Comparison of ENCODE assay signal across 8 mouse cellular contexts in genomic region chr16:30520361-30520823, GRCm38 (mm10). TPM values are rescaled to one million over a fixed set of nuclear protein-coding genes. Genes with fewer than 3 reads are reported as not detected.
DNase-seq lines count a peak whose midpoint lies in the region; ATAC-seq and TF ChIP-seq lines count a peak whose summit lies in the region.

No protein-coding gene starts in this region.

- no peaks in the 10 kb centered on the region for H3K27me3 ChIP-seq in embryonic facial prominence, embryonic 13.5 days
- H3K27me3 ChIP-seq in heart, embryonic 12.5 days (replicated peaks): no peaks in the 10 kb centered on the region
- H3K27me3 ChIP-seq in kidney, postnatal 0 days (ENCODE audit: insufficient read depth, low read length): no peaks in the 10 kb centered on the region
- H3K27me3 ChIP-seq in liver, adult 2 months (ENCODE audit: control insufficient read depth, insufficient read depth, low read length): no peaks in the 10 kb centered on the region
- H3K27me3 ChIP-seq in neural tube, embryonic 12.5 days (replicated peaks): no peaks in the 10 kb centered on the region

- H3K9ac ChIP-seq in embryonic facial prominence, embryonic 13.5 days: no peak overlapping the region
- H3K9ac ChIP-seq in heart, embryonic 12.5 days: no peak overlapping the region
- H3K9ac ChIP-seq in kidney, postnatal 0 days (ENCODE audit: low read depth, low read length): no peak overlapping the region
- no peak overlapping the region for H3K9ac ChIP-seq in liver, adult 2 months (ENCODE audit: low read depth, low read length)
- H3K9ac ChIP-seq in neural tube, embryonic 12.5 days: no peak overlapping the region

- peak; percentile 82 for DNase-seq in A20 (ENCODE audit: low read depth, low spot score)
- DNase-seq in adrenal gland, adult 18-20 months (ENCODE audit: low spot score in 2 of 2): peak; percentile 80 to 84
- peak; percentile 93 for DNase-seq in kidney, postnatal 0 days (ENCODE audit: low spot score)
- peak; percentile 83 for DNase-seq in liver, adult 2 months (ENCODE audit: extremely low read depth, low read depth, low spot score)
- peak; percentile 61 for DNase-seq in telencephalon, adult 2 months (ENCODE audit: low read depth, low spot score)

- H3K4me2 ChIP-seq in embryonic facial prominence, embryonic 13.5 days: peak overlapping the region; percentile 44
- H3K4me2 ChIP-seq in heart, embryonic 12.5 days: peak overlapping the region; percentile 52
- H3K4me2 ChIP-seq in kidney, postnatal 0 days (ENCODE audit: low read length): peak overlapping the region; percentile 49
- 0 out of 2 replicates have a peak overlapping the region, but pooled peaks have one; percentile 16 for H3K4me2 ChIP-seq in neural tube, embryonic 12.5 days (replicated peaks)

- H3K79me2 ChIP-seq in liver, adult 2 months (ENCODE audit: control insufficient read depth, insufficient read depth, low read length): no peaks in the 10 kb centered on the region

- peak; percentile 91 for TF ChIP-seq CTCF in kidney, postnatal 0 days (IDR thresholded peaks at IDR 0.05; ENCODE audit: low read depth)
- TF ChIP-seq CTCF in liver, adult 2 months (IDR thresholded peaks at IDR 0.05; ENCODE audit: low read depth, low read length): peak; percentile 67; the same call in 1 of the 2 replicates

- H3K9me3 ChIP-seq in embryonic facial prominence, embryonic 13.5 days: peaks cover 2% of the 10 kb centered on the region; the same call in 1 of the 2 replicates
- 0 out of 2 replicates have a peak, but pooled peaks cover 3% of the 10 kb centered on the region for H3K9me3 ChIP-seq in heart, embryonic 12.5 days (replicated peaks)
- no peaks in the 10 kb centered on the region for H3K9me3 ChIP-seq in kidney, postnatal 0 days (replicated peaks; ENCODE audit: low read length)
- no peaks in the 10 kb centered on the region for H3K9me3 ChIP-seq in neural tube, embryonic 12.5 days

- peaks cover 8% of the 10 kb centered on the region; the same call in 1 of the 2 replicates for H3K4me1 ChIP-seq in embryonic facial prominence, embryonic 13.5 days
- peaks cover 22% of the 10 kb centered on the region for H3K4me1 ChIP-seq in heart, embryonic 12.5 days (replicated peaks)
- H3K4me1 ChIP-seq in kidney, postnatal 0 days (replicated peaks; ENCODE audit: insufficient read depth, low read length): peaks cover 7% of the 10 kb centered on the region; the same call in 1 of the 2 replicates
- peaks cover 7% of the 10 kb centered on the region for H3K4me1 ChIP-seq in liver, adult 2 months (ENCODE audit: control insufficient read depth, insufficient read depth, low read length)
- no peaks in the 10 kb centered on the region for H3K4me1 ChIP-seq in neural tube, embryonic 12.5 days

- 19% methylated on average over 9 of the region's 9 CpGs for WGBS in embryonic facial prominence, embryonic 13.5 days
- 20% methylated on average over 9 of the region's 9 CpGs for WGBS in heart, embryonic 12.5 days
- whole genome bisulfite sequencing in kidney, postnatal 0 days: 14% methylated on average over 9 of the region's 9 CpGs
- WGBS in liver, adult 2 months: 5% methylated on average over 9 of the region's 9 CpGs
- 36% methylated on average over 9 of the region's 9 CpGs for WGBS in neural tube, embryonic 12.5 days

- peaks cover 33% of the 10 kb centered on the region for H3K36me3 ChIP-seq in embryonic facial prominence, embryonic 13.5 days
- H3K36me3 ChIP-seq in heart, embryonic 12.5 days: peaks cover 38% of the 10 kb centered on the region
- H3K36me3 ChIP-seq in kidney, postnatal 0 days (ENCODE audit: insufficient read depth, low read length): no peaks in the 10 kb centered on the region
- no peaks in the 10 kb centered on the region for H3K36me3 ChIP-seq in liver, adult 2 months (ENCODE audit: control insufficient read depth, insufficient read depth, low read length)
- H3K36me3 ChIP-seq in neural tube, embryonic 12.5 days: peaks cover 29% of the 10 kb centered on the region

- TF ChIP-seq POLR2A in liver, adult 2 months (IDR thresholded peaks at IDR 0.05; ENCODE audit: extremely low read depth, insufficient read depth, low read length): no peak

- no peak overlapping the region for H3K27ac ChIP-seq in embryonic facial prominence, embryonic 13.5 days
- no peak overlapping the region for H3K27ac ChIP-seq in heart, embryonic 12.5 days (ENCODE audit: poor library complexity, severe bottlenecking)
- no peak overlapping the region for H3K27ac ChIP-seq in kidney, postnatal 0 days
- 0 out of 2 replicates have a peak overlapping the region, but pooled peaks have one; percentile 7 for H3K27ac ChIP-seq in liver, adult 2 months (replicated peaks; ENCODE audit: insufficient read depth, low read depth, low read length)
- no peak overlapping the region for H3K27ac ChIP-seq in neural tube, embryonic 12.5 days

- ATAC-seq in embryonic facial prominence, embryonic 13.5 days (ENCODE audit: insufficient number of reproducible peaks, insufficient read depth, low FRiP score, low TSS enrichment, low read depth): no peak
- ATAC-seq in heart, embryonic 12.5 days (ENCODE audit: insufficient number of reproducible peaks, low FRiP score): no peak
- ATAC-seq in kidney, postnatal 0 days (replicated peaks; ENCODE audit: low FRiP score, low read depth): no peak
- no peak for ATAC-seq in neural tube, embryonic 12.5 days (ENCODE audit: low FRiP score, low read depth)

- peak overlapping the region; percentile 16; the same call in 1 of the 2 replicates for H3K4me3 ChIP-seq in embryonic facial prominence, embryonic 13.5 days
- peak overlapping the region; percentile 27; the same call in 1 of the 2 replicates for H3K4me3 ChIP-seq in heart, embryonic 12.5 days
- H3K4me3 ChIP-seq in kidney, postnatal 0 days (replicated peaks; ENCODE audit: low read depth, low read length): 0 out of 2 replicates have a peak overlapping the region, but pooled peaks have one; percentile 14
- no peak overlapping the region for H3K4me3 ChIP-seq in liver, adult 2 months (ENCODE audit: insufficient read depth, low read depth, low read length)
- H3K4me3 ChIP-seq in neural tube, embryonic 12.5 days: no peak overlapping the region

RNA-seq across cellular contexts. Expression of gene Tmem44, which starts 30.2 kb away (rescaled TPM):
- 1 to 10 TPM; 3.7 to 4.2 TPM for total RNA-seq in adrenal gland, adult 18-20 months (2021)
- 32.5 and 32.7 TPM in 2 replicates for polyA plus RNA-seq in embryonic facial prominence, embryonic 13.5 days (2015; fragmentation: Nextera tagmentation; extraction: Ambion mirVana)
- polyA plus RNA-seq in heart, embryonic 12.5 days (2016; fragmentation: Nextera tagmentation; extraction: Ambion mirVana): 23.8 and 26.9 TPM in 2 replicates
- 13.4 and 13.8 TPM in 2 replicates for polyA plus RNA-seq in kidney, postnatal 0 days (2015; fragmentation: Nextera tagmentation; extraction: Ambion mirVana)
- total RNA-seq in liver, adult 2 months (2014; rRNA removed): 1.2 and 1.3 TPM in 2 replicates
- polyA plus RNA-seq in liver, adult 2 months (2012; rRNA removed): 0.80 and 2.0 TPM in 2 replicates
- 60.8 and 61.7 TPM in 2 replicates for polyA plus RNA-seq in neural tube, embryonic 12.5 days (2016; fragmentation: Nextera tagmentation; extraction: Ambion mirVana)

Comparison
In these comparisons a context has a peak if more than half of its experiments do, and no peak if none do; other contexts are left out.
1. H3K4me3 ChIP-seq: peak in embryonic facial prominence, embryonic 13.5 days (single experiment), heart, embryonic 12.5 days (single experiment) and kidney, postnatal 0 days (single experiment); none in liver, adult 2 months (single experiment) and neural tube, embryonic 12.5 days (single experiment).
2. Peak in every context shown above with its lines, with median percentiles within 50 percentile points of each other: DNase-seq and H3K4me2 ChIP-seq.